32 mouse cellular contexts compared by ENCODE assay signal in genomic region chr6:71250951-71251350, GRCm38 (mm10). TPM values are rescaled to one million over a fixed set of nuclear protein-coding genes. Genes with fewer than 3 reads are reported as not detected.
DNase-seq lines count a peak whose midpoint lies in the region; ATAC-seq and TF ChIP-seq lines count a peak whose summit lies in the region.
"Had no signal": no experiment of that assay in that cellular context is flagged by ENCODE, and none has a peak within 500 bp of the region (broad histone marks: within the 10 kb centered on the region; RNA-seq: fewer than 3 reads in every experiment).

No protein-coding gene starts in this region.

- no peak for TF ChIP-seq EP300 in heart, postnatal 0 days (IDR thresholded peaks at IDR 0.05; ENCODE audit: low read depth)

- TF ChIP-seq CTCF in heart, postnatal 0 days (IDR thresholded peaks at IDR 0.05; ENCODE audit: low read depth), result no peak
- no peak for TF ChIP-seq CTCF in G1E (IDR thresholded peaks at IDR 0.05; ENCODE audit: low read depth, low read length)

- no peak for ATAC-seq in heart, embryonic 12.5 days (ENCODE audit: insufficient number of reproducible peaks, low FRiP score)
- ATAC-seq in heart, postnatal 0 days (ENCODE audit: insufficient read depth, low read depth), result no peak
- peak; percentile 45 for ATAC-seq in G1E (ENCODE audit: extremely low read depth, insufficient number of reproducible peaks, low FRiP score, poor library complexity, severe bottlenecking)
- ATAC-seq: forebrain, embryonic 15.5 days; inflammation-experienced regulatory T-cells, adult 6 months had no signal

- H3K9me3 ChIP-seq in heart, embryonic 12.5 days (replicated peaks), result no peaks in the 10 kb centered on the region
- no peaks in the 10 kb centered on the region for H3K9me3 ChIP-seq in heart, postnatal 0 days (replicated peaks; ENCODE audit: control insufficient read depth, low read length)
- no peaks in the 10 kb centered on the region for H3K9me3 ChIP-seq in G1E (replicated peaks)
- H3K9me3 ChIP-seq: embryonic facial prominence, embryonic 13.5 days; forebrain, embryonic 10.5 days; forebrain, embryonic 15.5 days; hindbrain, embryonic 10.5 days; hindbrain, embryonic 15.5 days; midbrain, embryonic 12.5 days had no signal

- H3K9ac ChIP-seq in heart, embryonic 12.5 days, result 0 out of 2 replicates have a peak overlapping the region, but pooled peaks have one; percentile 47
- H3K9ac ChIP-seq in heart, postnatal 0 days (replicated peaks; ENCODE audit: low read depth, low read length), result no peak overlapping the region
- H3K9ac ChIP-seq: embryonic facial prominence, embryonic 13.5 days; forebrain, embryonic 15.5 days; hindbrain, embryonic 15.5 days; liver, embryonic 14.5 days; midbrain, embryonic 12.5 days had no signal

- H3K36me3 ChIP-seq in heart, embryonic 12.5 days, result peaks cover 13% of the 10 kb centered on the region
- H3K36me3 ChIP-seq in heart, postnatal 0 days (replicated peaks; ENCODE audit: control insufficient read depth, insufficient read depth, low read length), result peaks cover 3% of the 10 kb centered on the region; the same call in 1 of the 2 replicates
- no peaks in the 10 kb centered on the region for H3K36me3 ChIP-seq in G1E (replicated peaks)
- H3K36me3 ChIP-seq: embryonic facial prominence, embryonic 13.5 days; forebrain, embryonic 10.5 days; forebrain, embryonic 15.5 days; hindbrain, embryonic 10.5 days; hindbrain, embryonic 15.5 days; midbrain, embryonic 12.5 days had no signal

- H3K4me3 ChIP-seq in heart, embryonic 12.5 days, result no peak overlapping the region
- H3K4me3 ChIP-seq in heart, postnatal 0 days (ENCODE audit: low read depth, low read length), result no peak overlapping the region
- H3K4me3 ChIP-seq in G1E (ENCODE audit: low read depth, low read length), result no peak overlapping the region
- H3K4me3 ChIP-seq: embryonic facial prominence, embryonic 13.5 days; forebrain, embryonic 10.5 days; forebrain, embryonic 15.5 days; hindbrain, embryonic 10.5 days; hindbrain, embryonic 15.5 days; midbrain, embryonic 12.5 days had no signal

- no peaks in the 10 kb centered on the region for H3K27me3 ChIP-seq in heart, embryonic 12.5 days (replicated peaks)
- no peaks in the 10 kb centered on the region for H3K27me3 ChIP-seq in heart, postnatal 0 days (ENCODE audit: control insufficient read depth, insufficient read depth, low read length)
- H3K27me3 ChIP-seq in G1E (ENCODE audit: insufficient read depth, low read length), result peaks cover 25% of the 10 kb centered on the region
- H3K27me3 ChIP-seq: embryonic facial prominence, embryonic 13.5 days; forebrain, embryonic 15.5 days; hindbrain, embryonic 15.5 days; midbrain, embryonic 12.5 days had no signal

- DNase-seq in heart, adult 11 months, result no peak
- DNase-seq in heart, postnatal 0 days (ENCODE audit: low spot score), result no peak
- DNase-seq in heart, adult 8-10 months (ENCODE audit: low spot score), result no peak
- no peak for DNase-seq in G1E (ENCODE audit: low spot score)
- no peak for DNase-seq in right cerebral cortex, postnatal 4 days
- DNase-seq in right cerebral cortex, postnatal 25 days, result no peak
- DNase-seq: adrenal gland, postnatal 25 days; cerebellum, adult 11-12 months; cerebellum, adult 9-11 months; kidney, adult 11 months; kidney, postnatal 14 days; layer of hippocampus, adult 9-11 months; liver; lung, adult 2 months; lung, postnatal 10 days; spleen, adult 18-20 months; thymus, postnatal 14 days had no signal

- 53% methylated on average over 8 of the region's 8 CpGs for WGBS in heart, embryonic 12.5 days
- 46% methylated on average over 8 of the region's 8 CpGs for WGBS in heart, postnatal 0 days

- H3K4me1 ChIP-seq in heart, embryonic 12.5 days (replicated peaks), result peaks cover 47% of the 10 kb centered on the region
- H3K4me1 ChIP-seq in heart, postnatal 0 days (ENCODE audit: control insufficient read depth, insufficient read depth), result peaks cover 23% of the 10 kb centered on the region
- H3K4me1 ChIP-seq in G1E (ENCODE audit: insufficient read depth, low read depth, low read length), result peaks cover 4% of the 10 kb centered on the region; the same call in 1 of the 2 replicates
- H3K4me1 ChIP-seq: embryonic facial prominence, embryonic 13.5 days; forebrain, embryonic 10.5 days; forebrain, embryonic 15.5 days; hindbrain, embryonic 10.5 days; hindbrain, embryonic 15.5 days; midbrain, embryonic 12.5 days had no signal

- peak overlapping the region; percentile 88 for H3K27ac ChIP-seq in heart, embryonic 12.5 days (ENCODE audit: poor library complexity, severe bottlenecking)
- peak overlapping the region; percentile 82 for H3K27ac ChIP-seq in heart, postnatal 0 days (ENCODE audit: low read depth)
- H3K27ac ChIP-seq: embryonic facial prominence, embryonic 13.5 days; forebrain, embryonic 10.5 days; forebrain, embryonic 15.5 days; hindbrain, embryonic 10.5 days; hindbrain, embryonic 15.5 days; liver, embryonic 14.5 days; midbrain, embryonic 12.5 days had no signal

- H3K4me2 ChIP-seq in heart, embryonic 12.5 days, result no peak overlapping the region; the same call in 1 of the 2 replicates
- H3K4me2 ChIP-seq in heart, postnatal 0 days (ENCODE audit: low read depth, low read length), result no peak overlapping the region
- H3K4me2 ChIP-seq: embryonic facial prominence, embryonic 13.5 days; forebrain, embryonic 15.5 days; hindbrain, embryonic 15.5 days; midbrain, embryonic 12.5 days had no signal

RNA-seq across cellular contexts. Expression of gene Krcc1, which starts 20.5 kb away (rescaled TPM):
- 54.6 and 59.1 TPM in 2 replicates for polyA plus RNA-seq in heart, embryonic 12.5 days (2016; fragmentation: Nextera tagmentation; extraction: Ambion mirVana)
- total RNA-seq in heart, postnatal 0 days (2014; rRNA removed; ENCODE audit: low replicate concordance), result 47.8 and 51.7 TPM in 2 replicates
- 82.5 and 83.7 TPM in 2 replicates for polyA plus RNA-seq in heart, postnatal 0 days (2015; fragmentation: Nextera tagmentation; extraction: Ambion mirVana)
- total RNA-seq in heart, adult 8-10 months (2022), result 10 to 100 TPM; 49.5 to 61.3 (median 54.1) TPM
- total RNA-seq in G1E (2014; fragmentation: Nextera tagmentation) (85.5 and 90.2 TPM in 2 replicates), G1E (2017) (113 and 123 TPM in 2 replicates)
- polyA plus RNA-seq in G1E (2012), result 50.1 and 64.3 TPM in 2 replicates

RNA-seq across cellular contexts. Expression of gene Fabp1, which starts 51.3 kb away (rescaled TPM):
- 0.50 and 1.0 TPM in 2 replicates for polyA plus RNA-seq in heart, embryonic 12.5 days (2016; fragmentation: Nextera tagmentation; extraction: Ambion mirVana)
- total RNA-seq in heart, postnatal 0 days (2014; rRNA removed; ENCODE audit: low replicate concordance), result not detected in 2 replicates
- 0.23 and 0.83 TPM in 2 replicates for polyA plus RNA-seq in heart, postnatal 0 days (2015; fragmentation: Nextera tagmentation; extraction: Ambion mirVana)
- not detected for total RNA-seq in heart, adult 8-10 months (2022)
- not detected in 2 replicates for total RNA-seq in G1E (2014; fragmentation: Nextera tagmentation)
- total RNA-seq in G1E (2017), result not detected in 2 replicates
- not detected in 2 replicates for polyA plus RNA-seq in G1E (2012)
- total RNA-seq: adrenal gland, adult 18-20 months; adrenal gland, postnatal 25 days; common myeloid progenitor, adult 5-6 weeks; left cerebral cortex, adult 18-20 months; left cerebral cortex, postnatal 14 days had no signal
- polyA plus RNA-seq: embryonic facial prominence, embryonic 13.5 days; forebrain, embryonic 10.5 days; forebrain, embryonic 15.5 days; frontal cortex, adult 2 months; hindbrain, embryonic 10.5 days; inflammation-experienced regulatory T-cells, adult 6 months; midbrain, embryonic 12.5 days; neural tube, embryonic 14.5 days had no signal
